Comparison of ENCODE assay signal across 31 mouse cellular contexts in the genomic region with DNA sequence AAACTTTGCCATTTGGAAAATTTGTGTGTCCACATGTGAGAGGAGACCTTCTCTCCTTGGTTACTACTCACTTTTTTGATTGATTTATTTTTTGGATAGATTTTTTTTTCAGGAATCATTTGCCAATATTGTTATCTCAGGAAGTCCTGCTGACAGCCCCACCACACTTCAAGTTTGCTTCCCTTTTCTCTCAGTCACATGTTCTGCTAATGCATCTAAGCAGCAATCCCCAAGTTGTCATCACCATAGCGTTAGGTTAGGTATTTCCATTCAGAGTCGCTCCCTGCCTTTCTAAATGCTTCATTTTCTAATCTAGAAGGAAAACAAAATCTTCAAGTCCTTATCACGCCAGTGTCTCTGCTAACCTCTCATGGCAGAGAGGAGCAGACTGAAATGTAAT. TPM values are rescaled to one million over a fixed set of nuclear protein-coding genes. Genes with fewer than 3 reads are reported as not detected.
DNase-seq lines count a peak whose midpoint lies in the region; ATAC-seq lines count a peak whose summit lies in the region.
"Had no signal": no experiment of that assay in that cellular context is flagged by ENCODE, and none has a peak within 500 bp of the region (broad histone marks: within the 10 kb centered on the region; RNA-seq: fewer than 3 reads in every experiment).

No protein-coding gene starts in this region.

- H3K9me3 ChIP-seq in midbrain, embryonic 11.5 days (ENCODE audit: control insufficient read depth, low read length): no peaks in the 10 kb centered on the region
- no peaks in the 10 kb centered on the region for H3K9me3 ChIP-seq in midbrain, embryonic 16.5 days (replicated peaks; ENCODE audit: control insufficient read depth, low read length, poor library complexity, severe bottlenecking)
- no peaks in the 10 kb centered on the region for H3K9me3 ChIP-seq in midbrain, embryonic 10.5 days (replicated peaks)
- H3K9me3 ChIP-seq: embryonic facial prominence, embryonic 13.5 days; embryonic facial prominence, embryonic 15.5 days; forebrain, embryonic 10.5 days; forebrain, embryonic 12.5 days had no signal

- no peak for ATAC-seq in midbrain, embryonic 11.5 days (ENCODE audit: low FRiP score)
- ATAC-seq in midbrain, embryonic 16.5 days: no peak
- ATAC-seq in common myeloid progenitor, adult 5-6 weeks (replicated peaks; ENCODE audit: low read depth, poor library complexity, severe bottlenecking): peak; percentile 79
- ATAC-seq in hematopoietic stem cell, adult 5-6 weeks (replicated peaks in 1 of 2; ENCODE audit: insufficient read depth in 1 of 2, low FRiP score in 2 of 2, low TSS enrichment in 1 of 2, low read depth in 1 of 2, poor library complexity in 2 of 2, severe bottlenecking in 2 of 2): peak; percentile 69 to 82
- ATAC-seq: activated CD4-positive, CD25-positive, alpha-beta regulatory T cell, adult 4 months; CD4-positive, CD25-positive, alpha-beta regulatory T cell, adult 4 months; forebrain, embryonic 14.5 days; forebrain, embryonic 16.5 days; Patski had no signal

- no peaks in the 10 kb centered on the region for H3K27me3 ChIP-seq in midbrain, embryonic 11.5 days (ENCODE audit: control insufficient read depth, insufficient read depth, low read length)
- H3K27me3 ChIP-seq in midbrain, embryonic 16.5 days (ENCODE audit: control insufficient read depth, insufficient read depth, low read depth, low read length): no peaks in the 10 kb centered on the region
- no peaks in the 10 kb centered on the region for H3K27me3 ChIP-seq in midbrain, embryonic 10.5 days (ENCODE audit: low read depth, poor library complexity, severe bottlenecking)
- H3K27me3 ChIP-seq: CH12.LX; embryonic facial prominence, embryonic 13.5 days; embryonic facial prominence, embryonic 15.5 days; forebrain, embryonic 12.5 days had no signal

- no peak overlapping the region for H3K4me3 ChIP-seq in midbrain, embryonic 11.5 days (ENCODE audit: low read depth, low read length)
- no peak overlapping the region for H3K4me3 ChIP-seq in midbrain, embryonic 16.5 days (ENCODE audit: low read depth, low read length)
- H3K4me3 ChIP-seq in midbrain, embryonic 10.5 days: no peak overlapping the region
- H3K4me3 ChIP-seq: embryonic facial prominence, embryonic 13.5 days; embryonic facial prominence, embryonic 15.5 days; erythroblast, embryonic 14.5 days; forebrain, embryonic 10.5 days; forebrain, embryonic 12.5 days had no signal

- no peaks in the 10 kb centered on the region for H3K36me3 ChIP-seq in midbrain, embryonic 11.5 days (ENCODE audit: control insufficient read depth, insufficient read depth, low read length)
- H3K36me3 ChIP-seq in midbrain, embryonic 16.5 days (ENCODE audit: control insufficient read depth, insufficient read depth, low read length): no peaks in the 10 kb centered on the region
- no peaks in the 10 kb centered on the region for H3K36me3 ChIP-seq in midbrain, embryonic 10.5 days
- H3K36me3 ChIP-seq: embryonic facial prominence, embryonic 13.5 days; embryonic facial prominence, embryonic 15.5 days; forebrain, embryonic 10.5 days; forebrain, embryonic 12.5 days; G1E had no signal

- no peaks in the 10 kb centered on the region for H3K4me1 ChIP-seq in midbrain, embryonic 11.5 days (ENCODE audit: control insufficient read depth, insufficient read depth, low read length)
- peaks cover 2% of the 10 kb centered on the region; the same call in 1 of the 2 replicates for H3K4me1 ChIP-seq in midbrain, embryonic 16.5 days (ENCODE audit: control insufficient read depth, insufficient read depth, low read length)
- H3K4me1 ChIP-seq in midbrain, embryonic 10.5 days: 0 out of 2 replicates have a peak, but pooled peaks cover 3% of the 10 kb centered on the region
- H3K4me1 ChIP-seq: embryonic facial prominence, embryonic 15.5 days; forebrain, embryonic 12.5 days had no signal

- 80% methylated on average over 3 of the region's 3 CpGs for WGBS in midbrain, embryonic 11.5 days
- 84% methylated on average over 3 of the region's 3 CpGs for WGBS in midbrain, embryonic 16.5 days
- 82% methylated on average over 3 of the region's 3 CpGs for WGBS in midbrain, embryonic 10.5 days

- no peak overlapping the region for H3K9ac ChIP-seq in midbrain, embryonic 11.5 days (ENCODE audit: low read length)
- H3K9ac ChIP-seq in midbrain, embryonic 16.5 days (ENCODE audit: low read depth, low read length): no peak overlapping the region
- H3K9ac ChIP-seq: embryonic facial prominence, embryonic 13.5 days; embryonic facial prominence, embryonic 15.5 days; forebrain, embryonic 12.5 days had no signal

- no peak overlapping the region for H3K4me2 ChIP-seq in midbrain, embryonic 11.5 days
- no peak overlapping the region for H3K4me2 ChIP-seq in midbrain, embryonic 16.5 days (ENCODE audit: low read length)
- H3K4me2 ChIP-seq: embryonic facial prominence, embryonic 13.5 days; embryonic facial prominence, embryonic 15.5 days; forebrain, embryonic 12.5 days had no signal

- peak; percentile 41 for DNase-seq in midbrain, embryonic 11.5 days (ENCODE audit: low spot score, missing footprints)
- no peak for DNase-seq in gastrocnemius, adult 18-20 months (ENCODE audit: low spot score)
- no peak for DNase-seq in heart, adult 9 months (ENCODE audit: low spot score in 2 of 2)
- no peak for DNase-seq in midbrain, embryonic 10.5 days (ENCODE audit: low spot score)
- DNase-seq: adrenal gland, adult 8-10 months; adrenal gland, postnatal 14 days; adrenal gland, postnatal 36 days; B cell, adult 2 months; cerebellum, adult 11-12 months; cerebellum, adult 2 months; cerebellum, adult 9-10 months; cerebellum, postnatal 10 days; cerebellum, postnatal 25 days; embryo, embryonic 11 days had no signal

- no peak overlapping the region for H3K27ac ChIP-seq in midbrain, embryonic 11.5 days (ENCODE audit: low read depth, low read length)
- H3K27ac ChIP-seq in midbrain, embryonic 16.5 days (ENCODE audit: low read length): no peak overlapping the region
- no peak overlapping the region for H3K27ac ChIP-seq in midbrain, embryonic 10.5 days (replicated peaks)
- H3K27ac ChIP-seq: embryonic facial prominence, embryonic 13.5 days; embryonic facial prominence, embryonic 15.5 days; forebrain, embryonic 10.5 days; forebrain, embryonic 12.5 days had no signal

RNA-seq across cellular contexts. Expression of gene Gm11096, which starts 17.8 kb away (rescaled TPM):
- not detected in 2 replicates for polyA plus RNA-seq in midbrain, embryonic 11.5 days (2014; fragmentation: Nextera tagmentation; extraction: Ambion mirVana)
- polyA plus RNA-seq in midbrain, embryonic 16.5 days (2015; fragmentation: Nextera tagmentation; extraction: Ambion mirVana): not detected in 2 replicates
- not detected in 2 replicates for total RNA-seq in common myeloid progenitor, adult 5-6 weeks (2017)
- total RNA-seq in hematopoietic stem cell, adult 5-6 weeks (2017): not detected in 2 replicates
- not detected for total RNA-seq in gastrocnemius, adult 18-20 months (2021)
- polyA plus RNA-seq in midbrain, embryonic 10.5 days (2016; fragmentation: Nextera tagmentation; extraction: Ambion mirVana): not detected in 2 replicates
- total RNA-seq: adrenal gland, adult 18-20 months; adrenal gland, adult 8-10 months; adrenal gland, postnatal 14 days; adrenal gland, postnatal 36 days; CH12.LX; G1E had no signal
- polyA plus RNA-seq: activated CD4-positive, CD25-positive, alpha-beta regulatory T cell, adult 4 months; CD4-positive, CD25-positive, alpha-beta regulatory T cell, adult 4 months; cerebellum, adult 2 months; embryonic facial prominence, embryonic 11.5 days; embryonic facial prominence, embryonic 13.5 days; embryonic facial prominence, embryonic 15.5 days; erythroblast, embryonic 14.5 days; forebrain, embryonic 10.5 days; forebrain, embryonic 12.5 days; forebrain, embryonic 14.5 days; forebrain, embryonic 16.5 days; G1E; Patski had no signal

Comparison
In these comparisons a context has a peak if more than half of its experiments do, and no peak if none do; other contexts are left out.
1. ATAC-seq: peak in common myeloid progenitor, adult 5-6 weeks (single experiment) and hematopoietic stem cell, adult 5-6 weeks (2 of 2); none in midbrain, embryonic 11.5 days (single experiment) and midbrain, embryonic 16.5 days (single experiment).